Mouse (Mus musculus): Measurements from ENCODE around the gene Hyal2. TPM values are rescaled to one million over a fixed set of nuclear protein-coding genes. Genes with fewer than 3 reads are reported as not detected.

Gene Hyal2
- polyA plus RNA-seq, 1 experiment from 2014 or later, result 138 TPM

- Histone ChIP-seq H3K4me2 (ENCODE audit: low read depth, low read length) (no peak overlapping the region; the same call in 1 of the 2 replicates), H3K9me3 (replicated peaks; ENCODE audit: control insufficient read depth, low read length) (no peaks in the 10 kb centered on the region), H3K4me3 (ENCODE audit: low read depth, low read length) (no peak overlapping the region), H3K4me1 (ENCODE audit: control insufficient read depth, insufficient read depth, low read length) (peaks cover 3% of the 10 kb centered on the region), H3K36me3 (replicated peaks; ENCODE audit: control insufficient read depth, insufficient read depth, low read depth, low read length) (no peaks in the 10 kb centered on the region), H3K27ac (replicated peaks; ENCODE audit: low read depth, low read length) (no peak overlapping the region), H3K27me3 (ENCODE audit: control insufficient read depth, insufficient read depth, low read length) (no peaks in the 10 kb centered on the region), H3K9ac (replicated peaks; ENCODE audit: low read length) (no peak overlapping the region)
- ATAC-seq (replicated peaks; ENCODE audit: insufficient number of reproducible peaks, low FRiP score, low TSS enrichment, low read depth), result no peak
- peak; percentile 43 for DNase-seq (ENCODE audit: low spot score)
- WGBS, result 57% methylated on average over 14 of the region's 14 CpGs
Observed at GRCm38 (mm10) chr9:107599842-107600241, 32.1 kb downstream of the Hyal2 start.

- WGBS, result 83% methylated on average over 12 of the region's 12 CpGs
- Histone ChIP-seq H3K9ac (replicated peaks; ENCODE audit: low read length) (no peak overlapping the region), H3K4me2 (ENCODE audit: low read depth, low read length) (no peak overlapping the region), H3K36me3 (replicated peaks; ENCODE audit: control insufficient read depth, insufficient read depth, low read depth, low read length) (no peaks in the 10 kb centered on the region), H3K4me1 (ENCODE audit: control insufficient read depth, insufficient read depth, low read length) (peaks cover 4% of the 10 kb centered on the region), H3K9me3 (replicated peaks; ENCODE audit: control insufficient read depth, low read length) (no peaks in the 10 kb centered on the region), H3K27ac (replicated peaks; ENCODE audit: low read depth, low read length) (no peak overlapping the region), H3K27me3 (ENCODE audit: control insufficient read depth, insufficient read depth, low read length) (no peaks in the 10 kb centered on the region), H3K4me3 (ENCODE audit: low read depth, low read length) (no peak overlapping the region)
- ATAC-seq (replicated peaks; ENCODE audit: insufficient number of reproducible peaks, low FRiP score, low TSS enrichment, low read depth), result no peak
- no peak for DNase-seq (ENCODE audit: low spot score)
Observed at GRCm38 (mm10) chr9:107600745-107601144, 33.0 kb downstream of the Hyal2 start.

DNA sequence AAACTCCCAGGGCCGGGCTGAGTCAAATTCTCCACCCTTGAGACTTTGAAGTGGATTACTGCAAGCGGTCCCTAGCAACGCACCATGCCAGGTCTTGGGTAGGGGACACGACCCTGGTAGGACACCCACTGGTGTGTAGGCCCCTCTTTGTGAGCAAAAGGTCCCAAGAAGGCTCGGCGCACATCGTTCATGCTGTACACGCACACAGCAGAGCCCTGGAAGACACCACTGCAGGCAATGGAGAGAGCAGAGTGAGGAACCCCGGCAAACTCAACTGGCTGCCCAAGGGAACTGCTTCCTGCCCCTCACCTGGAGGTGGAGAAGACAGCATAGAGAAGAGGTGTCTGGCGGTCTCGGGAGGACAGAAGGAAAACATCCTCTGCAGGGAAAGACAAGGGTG is 33.5 kb downstream of the Hyal2 start:
- Histone ChIP-seq H3K9ac (replicated peaks; ENCODE audit: low read length) (no peak overlapping the region), H3K36me3 (replicated peaks; ENCODE audit: control insufficient read depth, insufficient read depth, low read depth, low read length) (no peaks in the 10 kb centered on the region), H3K27me3 (ENCODE audit: control insufficient read depth, insufficient read depth, low read length) (no peaks in the 10 kb centered on the region), H3K4me2 (ENCODE audit: low read depth, low read length) (no peak overlapping the region), H3K4me1 (ENCODE audit: control insufficient read depth, insufficient read depth, low read length) (peaks cover 4% of the 10 kb centered on the region), H3K4me3 (ENCODE audit: low read depth, low read length) (no peak overlapping the region), H3K9me3 (replicated peaks; ENCODE audit: control insufficient read depth, low read length) (no peaks in the 10 kb centered on the region), H3K27ac (replicated peaks; ENCODE audit: low read depth, low read length) (no peak overlapping the region)
- DNase-seq (ENCODE audit: low spot score), result no peak
- 87% methylated on average over 11 of the region's 11 CpGs for WGBS
- no peak for ATAC-seq (replicated peaks; ENCODE audit: insufficient number of reproducible peaks, low FRiP score, low TSS enrichment, low read depth)

GRCm38 (mm10) chr9:107602068-107602648 is 34.4 kb downstream of the Hyal2 start:
- peak; percentile 35; the same call in 1 of the 2 replicates for ATAC-seq (replicated peaks; ENCODE audit: insufficient number of reproducible peaks, low FRiP score, low TSS enrichment, low read depth)
- H3K9ac ChIP-seq (replicated peaks; ENCODE audit: low read length), result no peak overlapping the region; the same call in 1 of the 2 replicates
- no peak overlapping the region for H3K27ac ChIP-seq (replicated peaks; ENCODE audit: low read depth, low read length)
- no peaks in the 10 kb centered on the region for H3K36me3 ChIP-seq (replicated peaks; ENCODE audit: control insufficient read depth, insufficient read depth, low read depth, low read length)
- H3K9me3 ChIP-seq (replicated peaks; ENCODE audit: control insufficient read depth, low read length), result no peaks in the 10 kb centered on the region
- peak; percentile 95 for DNase-seq (ENCODE audit: low spot score)
- WGBS, result 10% methylated on average over 10 of the region's 10 CpGs
- H3K4me2 ChIP-seq (ENCODE audit: low read depth, low read length), result no peak overlapping the region
- H3K4me3 ChIP-seq (ENCODE audit: low read depth, low read length), result no peak overlapping the region
- peaks cover 7% of the 10 kb centered on the region for H3K4me1 ChIP-seq (ENCODE audit: control insufficient read depth, insufficient read depth, low read length)
- no peaks in the 10 kb centered on the region for H3K27me3 ChIP-seq (ENCODE audit: control insufficient read depth, insufficient read depth, low read length)

GRCm38 (mm10) chr9:107603251-107603650 is 35.5 kb downstream of the Hyal2 start:
- Histone ChIP-seq H3K9ac (replicated peaks; ENCODE audit: low read length) (no peak overlapping the region), H3K4me1 (ENCODE audit: control insufficient read depth, insufficient read depth, low read length) (peaks cover 13% of the 10 kb centered on the region), H3K4me2 (ENCODE audit: low read depth, low read length) (no peak overlapping the region), H3K27me3 (ENCODE audit: control insufficient read depth, insufficient read depth, low read length) (no peaks in the 10 kb centered on the region), H3K36me3 (replicated peaks; ENCODE audit: control insufficient read depth, insufficient read depth, low read depth, low read length) (no peaks in the 10 kb centered on the region), H3K27ac (replicated peaks; ENCODE audit: low read depth, low read length) (no peak overlapping the region), H3K9me3 (replicated peaks; ENCODE audit: control insufficient read depth, low read length) (no peaks in the 10 kb centered on the region), H3K4me3 (ENCODE audit: low read depth, low read length) (no peak overlapping the region)
- ATAC-seq (replicated peaks; ENCODE audit: insufficient number of reproducible peaks, low FRiP score, low TSS enrichment, low read depth) (no peak), DNase-seq (ENCODE audit: low spot score) (no peak)
- 82% methylated on average over 6 of the region's 6 CpGs for WGBS

- Histone ChIP-seq H3K4me1 (ENCODE audit: control insufficient read depth, insufficient read depth, low read length) (peaks cover 13% of the 10 kb centered on the region), H3K4me2 (ENCODE audit: low read depth, low read length) (peak overlapping the region; percentile 11; the same call in 1 of the 2 replicates), H3K27me3 (ENCODE audit: control insufficient read depth, insufficient read depth, low read length) (no peaks in the 10 kb centered on the region), H3K9me3 (replicated peaks; ENCODE audit: control insufficient read depth, low read length) (no peaks in the 10 kb centered on the region), H3K27ac (replicated peaks; ENCODE audit: low read depth, low read length) (no peak overlapping the region), H3K9ac (replicated peaks; ENCODE audit: low read length) (peak overlapping the region; percentile 35), H3K36me3 (replicated peaks; ENCODE audit: control insufficient read depth, insufficient read depth, low read depth, low read length) (no peaks in the 10 kb centered on the region), H3K4me3 (ENCODE audit: low read depth, low read length) (no peak overlapping the region)
- DNase-seq (ENCODE audit: low spot score) (no peak), ATAC-seq (replicated peaks; ENCODE audit: insufficient number of reproducible peaks, low FRiP score, low TSS enrichment, low read depth) (0 out of 2 replicates have a peak, but pooled peaks have one; percentile 8)
- 37% methylated on average over 22 of the region's 23 CpGs for WGBS
Observed at GRCm38 (mm10) chr9:107605041-107605661, 37.4 kb downstream of the Hyal2 start.

- 9% methylated on average over 9 of the region's 9 CpGs for WGBS
- Histone ChIP-seq H3K9ac (replicated peaks; ENCODE audit: low read length) (no peak overlapping the region; the same call in 1 of the 2 replicates), H3K36me3 (replicated peaks; ENCODE audit: control insufficient read depth, insufficient read depth, low read depth, low read length) (no peaks in the 10 kb centered on the region), H3K9me3 (replicated peaks; ENCODE audit: control insufficient read depth, low read length) (no peaks in the 10 kb centered on the region), H3K4me1 (ENCODE audit: control insufficient read depth, insufficient read depth, low read length) (peaks cover 13% of the 10 kb centered on the region), H3K4me2 (ENCODE audit: low read depth, low read length) (0 out of 2 replicates have a peak overlapping the region, but pooled peaks have one; percentile 10), H3K27ac (replicated peaks; ENCODE audit: low read depth, low read length) (no peak overlapping the region), H3K4me3 (ENCODE audit: low read depth, low read length) (no peak overlapping the region), H3K27me3 (ENCODE audit: control insufficient read depth, insufficient read depth, low read length) (no peaks in the 10 kb centered on the region)
- ATAC-seq (replicated peaks; ENCODE audit: insufficient number of reproducible peaks, low FRiP score, low TSS enrichment, low read depth) (no peak), DNase-seq (ENCODE audit: low spot score) (no peak)
Observed at GRCm38 (mm10) chr9:107606591-107606990, 38.8 kb downstream of the Hyal2 start.

DNA sequence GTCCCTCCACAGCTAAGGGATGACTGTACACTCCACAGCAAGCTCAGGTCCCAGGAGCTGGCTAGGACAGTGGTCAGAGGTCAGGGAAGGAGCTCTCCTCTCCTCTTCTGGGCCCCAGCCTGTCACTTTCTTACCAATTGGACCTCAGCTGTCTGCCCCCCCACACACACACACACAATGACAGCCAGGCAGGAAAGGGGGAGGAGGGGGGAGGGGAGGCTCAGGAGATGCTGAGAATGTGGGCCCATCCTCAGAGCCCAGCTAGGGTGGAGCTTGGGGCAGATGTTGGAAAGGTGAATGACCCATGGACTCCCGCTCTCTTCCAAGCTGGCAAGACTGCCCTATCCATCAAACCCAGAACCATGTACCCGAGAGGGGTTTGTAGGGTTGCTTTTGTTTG is 39.3 kb downstream of the Hyal2 start:
- Histone ChIP-seq H3K4me2 (ENCODE audit: low read depth, low read length) (0 out of 2 replicates have a peak overlapping the region, but pooled peaks have one; percentile 10), H3K27me3 (ENCODE audit: control insufficient read depth, insufficient read depth, low read length) (no peaks in the 10 kb centered on the region), H3K9ac (replicated peaks; ENCODE audit: low read length) (no peak overlapping the region; the same call in 1 of the 2 replicates), H3K36me3 (replicated peaks; ENCODE audit: control insufficient read depth, insufficient read depth, low read depth, low read length) (no peaks in the 10 kb centered on the region), H3K9me3 (replicated peaks; ENCODE audit: control insufficient read depth, low read length) (no peaks in the 10 kb centered on the region), H3K4me1 (ENCODE audit: control insufficient read depth, insufficient read depth, low read length) (peaks cover 13% of the 10 kb centered on the region), H3K27ac (replicated peaks; ENCODE audit: low read depth, low read length) (no peak overlapping the region), H3K4me3 (ENCODE audit: low read depth, low read length) (no peak overlapping the region)
- WGBS, result 72% methylated on average over 2 of the region's 2 CpGs
- no peak for DNase-seq (ENCODE audit: low spot score)
- ATAC-seq (replicated peaks; ENCODE audit: insufficient number of reproducible peaks, low FRiP score, low TSS enrichment, low read depth), result no peak
